Mouse (Mus musculus) ES-CJ7 (cell line): ENCODE results near the gene Tmem88.

Source experiments
- DNase-seq: peaks from one replicate; pipeline ENCODE4 v3.0.0; 2011; ENCODE audit warnings: low read depth, low spot score

The Tmem88 gene

GRCm38 (mm10) chr11:69404595-69405396, 6.8 kb upstream of the Tmem88 start:
- DNase-seq = peak; percentile 79

- peak; percentile 16 for DNase-seq
Measured at GRCm38 (mm10) chr11:69403691-69404594, 5.9 kb upstream of the Tmem88 start.

GRCm38 (mm10) chr11:69401987-69402386, 4.0 kb upstream of the Tmem88 start:
- no peak for DNase-seq

GRCm38 (mm10) chr11:69401210-69401637, 3.2 kb upstream of the Tmem88 start:
- DNase-seq = peak; percentile 99

- no peak for DNase-seq
Measured at GRCm38 (mm10) chr11:69400083-69400850, 2.2 kb upstream of the Tmem88 start.

GRCm38 (mm10) chr11:69399201-69400082, 1.4 kb upstream of the Tmem88 start:
- peak; percentile 66 for DNase-seq

GRCm38 (mm10) chr11:69398486-69399200, 609 bp upstream of the Tmem88 start:
- DNase-seq = no peak

GRCm38 (mm10) chr11:69397581-69398057, 415 bp downstream of the Tmem88 start:
- DNase-seq = peak; percentile 26

- DNase-seq = peak; percentile 16
Measured at GRCm38 (mm10) chr11:69396772-69397171, 1.3 kb downstream of the Tmem88 start.

GRCm38 (mm10) chr11:69395634-69396373, 2.2 kb downstream of the Tmem88 start:
- DNase-seq = peak; percentile 100

- DNase-seq = peak; percentile 92
Measured at GRCm38 (mm10) chr11:69395235-69395633, 2.8 kb downstream of the Tmem88 start, which contains the start of the genes Naa38 and Cyb5d1. Gene Naa38, plus strand, starts transcription at chr11:69395487. Gene Cyb5d1, minus strand, starts transcription at chr11:69395631.

GRCm38 (mm10) chr11:69394591-69395167, 3.4 kb downstream of the Tmem88 start:
- peak; percentile 16 for DNase-seq

GRCm38 (mm10) chr11:69390400-69391034, 7.5 kb downstream of the Tmem88 start:
- peak; percentile 76 for DNase-seq

- DNase-seq = peak; percentile 22
Measured at GRCm38 (mm10) chr11:69389531-69390399, 8.3 kb downstream of the Tmem88 start.

- DNase-seq = peak; percentile 1
Measured at GRCm38 (mm10) chr11:69388680-69389079, 9.4 kb downstream of the Tmem88 start.

- no peak for DNase-seq
Measured at GRCm38 (mm10) chr11:69386758-69387157, 11.3 kb downstream of the Tmem88 start.

GRCm38 (mm10) chr11:69384979-69385378, 13.1 kb downstream of the Tmem88 start:
- DNase-seq = no peak
